Mouse (Mus musculus) liver, embryonic 12.5 days (tissue): ENCODE results near the gene Brf1. TPM values are rescaled to one million over a fixed set of nuclear protein-coding genes. Genes with fewer than 3 reads are reported as not detected.

Experiments used
- ATAC-seq: fragments of 200-750 bp; cut with Nextera tagmentation; 2 replicates; pipeline ENCODE4 v1.8.0; 2017; ENCODE audit warnings: moderate number of reproducible peaks, mild to moderate bottlenecking, moderate library complexity
- H3K27ac ChIP-seq: fragments of 300-500 bp; sonication (generic); 2 replicates; pipeline ENCODE4 v1.5.1; 2016; ENCODE audit warnings: mild to moderate bottlenecking
- H3K27me3 ChIP-seq: fragments of 300-500 bp; sonication (generic); replicated peaks from 2 replicates; pipeline ENCODE4 v1.6.1; 2016; ENCODE audit warnings: mild to moderate bottlenecking, moderate library complexity
- H3K36me3 ChIP-seq: fragments of 300-500 bp; sonication (generic); 2 replicates; pipeline ENCODE4 v1.6.1; 2016; ENCODE audit warnings: mild to moderate bottlenecking, moderate library complexity
- H3K4me1 ChIP-seq: fragments of 300-500 bp; sonication (generic); 2 replicates; pipeline ENCODE4 v1.6.1; 2016
- H3K4me2 ChIP-seq: fragments of 300-500 bp; sonication (generic); 2 replicates; pipeline ENCODE4 v1.6.1; 2016; ENCODE audit warnings: mild to moderate bottlenecking, moderate library complexity
- H3K4me3 ChIP-seq: fragments of 300-500 bp; sonication (generic); 2 replicates; pipeline ENCODE4 v1.5.1; 2016; ENCODE audit warnings: mild to moderate bottlenecking, moderate library complexity
- H3K9ac ChIP-seq: fragments of 300-500 bp; sonication (generic); 2 replicates; pipeline ENCODE4 v1.6.1; 2016; ENCODE audit warnings: mild to moderate bottlenecking, moderate library complexity
- H3K9me3 ChIP-seq: fragments of 300-500 bp; sonication (generic); replicated peaks from 2 replicates; pipeline ENCODE4 v1.6.1; 2016; ENCODE audit warnings: mild to moderate bottlenecking, moderate library complexity
- WGBS: fragments of 180-500 bp; shearing (Covaris S2); methylation state at CpG from one replicate; pipeline ENCODE4 v1.1.7; 2016; ENCODE audit not compliant: insufficient replicate concordance; 5-methylcytosine and 5-hydroxymethylcytosine counted together
- microRNA-seq: library from miRNA; unstranded; fragments of <30 nt; microRNA quantifications from one replicate; pipeline ENCODE4, GENCODE M21; 2017
- polyA plus RNA-seq: library from polyadenylated mRNA; unstranded; fragments of >200 nt; fragmentation: Nextera tagmentation; extraction: Ambion mirVana; gene quantifications from 2 replicates; pipeline ENCODE4 v1.2.1, GENCODE M21; 2016

Gene Brf1
- polyA plus RNA-seq, 1 experiment from 2014 or later = 47.1 TPM

DNA sequence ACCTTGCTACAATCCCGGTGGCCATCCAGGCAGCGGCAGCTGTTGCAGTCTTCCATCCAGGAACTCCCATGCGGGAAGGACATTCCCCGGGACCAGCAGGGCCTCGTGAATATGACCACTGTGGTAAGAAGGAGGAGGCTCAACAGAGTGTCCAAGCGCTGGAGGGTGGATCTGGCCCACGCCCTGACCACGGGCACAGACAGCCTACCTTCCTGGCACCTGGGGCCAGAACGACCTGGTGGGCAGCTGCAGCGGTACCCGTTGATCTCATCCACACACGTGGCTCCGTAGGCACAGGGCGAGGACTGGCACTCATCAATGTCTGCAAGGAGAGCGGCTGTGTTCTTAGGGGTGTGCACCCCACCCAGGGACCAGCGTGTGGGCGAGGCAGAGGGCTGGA, 88.8 kb downstream of the Brf1 start:
- Histone ChIP-seq H3K27ac (no peak overlapping the region), H3K9me3 (no peaks in the 10 kb centered on the region), H3K36me3 (no peaks in the 10 kb centered on the region), H3K27me3 (0 out of 2 replicates have a peak, but pooled peaks cover 6% of the 10 kb centered on the region), H3K4me1 (peaks cover 4% of the 10 kb centered on the region; the same call in 1 of the 2 replicates), H3K4me2 (no peak overlapping the region), H3K4me3 (no peak overlapping the region), H3K9ac (no peak overlapping the region)
- no peak for ATAC-seq
- 74% methylated on average over 17 of the region's 17 CpGs for WGBS

Small RNAs within 50 kb of the gene (microRNA-seq; reads per million reads assigned to microRNA genes)
- gene Mir6941 = not detected

Other genes starting within 250 kb of the Brf1 start
- 7.9 and 8.0 TPM in 2 replicates for gene Pld4, start 240.0 kb downstream of the Brf1 start, polyA plus RNA-seq
- gene Ahnak2, start 198.0 kb downstream of the Brf1 start, polyA plus RNA-seq = 0.13 and 0.23 TPM in 2 replicates
- 1.1 and 1.2 TPM in 2 replicates for gene Clba1, start 191.8 kb downstream of the Brf1 start, polyA plus RNA-seq
- 82.0 and 86.0 TPM in 2 replicates for gene Cdca4, start 171.3 kb downstream of the Brf1 start, polyA plus RNA-seq
- 0.32 and 0.61 TPM in 2 replicates for gene Gpr132, start 132.5 kb downstream of the Brf1 start, polyA plus RNA-seq
- 0.57 and 0.64 TPM in 2 replicates for gene Jag2, start 70.9 kb downstream of the Brf1 start, polyA plus RNA-seq
- gene Nudt14, start 58.6 kb downstream of the Brf1 start, polyA plus RNA-seq = 21.4 and 21.7 TPM in 2 replicates
- 9.2 and 10.1 TPM in 2 replicates for gene Btbd6, start 24.2 kb downstream of the Brf1 start, polyA plus RNA-seq
- gene Pacs2, start 13.8 kb upstream of the Brf1 start, polyA plus RNA-seq = 8.3 and 9.6 TPM in 2 replicates
- gene Tex22, start 73.8 kb upstream of the Brf1 start, polyA plus RNA-seq = not detected in 2 replicates
- gene Mta1, start 97.6 kb upstream of the Brf1 start, polyA plus RNA-seq = 7.2 and 7.7 TPM in 2 replicates
- gene Crip2, start 139.5 kb upstream of the Brf1 start, polyA plus RNA-seq = 52.1 and 53.5 TPM in 2 replicates
- 96.9 and 99.8 TPM in 2 replicates for gene Crip1, start 145.6 kb upstream of the Brf1 start, polyA plus RNA-seq
- 18.3 and 18.5 TPM in 2 replicates for gene Tedc1, start 155.7 kb upstream of the Brf1 start, polyA plus RNA-seq
- gene Tmem121, start 185.2 kb upstream of the Brf1 start, polyA plus RNA-seq = 1.0 and 1.2 TPM in 2 replicates